Mouse (Mus musculus) midbrain, embryonic 16.5 days (tissue): ENCODE measurements around the gene Chit1. TPM values are rescaled to one million over a fixed set of nuclear protein-coding genes. Genes with fewer than 3 reads are reported as not detected.

Source experiments
- ATAC-seq: fragments of 200-750 bp; cut with Nextera tagmentation; 2 replicates; pipeline ENCODE4 v1.8.0; 2017; ENCODE audit warnings: moderate TSS enrichment
- H3K27ac ChIP-seq: fragments of 300-500 bp; sonication (generic); 2 replicates; pipeline ENCODE4 v1.5.1; 2014; ENCODE audit warnings: mild to moderate bottlenecking, low read length, mixed read lengths
- H3K27me3 ChIP-seq: fragments of 300-500 bp; sonication (generic); 2 replicates; pipeline ENCODE4 v1.6.1; 2014; ENCODE audit warnings: low read depth, low read length, mixed read lengths; ENCODE audit not compliant: control insufficient read depth, insufficient read depth
- H3K36me3 ChIP-seq: fragments of 300-500 bp; sonication (generic); 2 replicates; pipeline ENCODE4 v1.6.1; 2014; ENCODE audit warnings: mild to moderate bottlenecking, low read length, moderate library complexity, mixed read lengths; ENCODE audit not compliant: control insufficient read depth, insufficient read depth
- H3K4me1 ChIP-seq: fragments of 300-500 bp; sonication (generic); 2 replicates; pipeline ENCODE4 v1.6.1; 2014; ENCODE audit warnings: mild to moderate bottlenecking, low read length, mixed read lengths; ENCODE audit not compliant: control insufficient read depth, insufficient read depth
- H3K4me2 ChIP-seq: fragments of 300-500 bp; sonication (generic); 2 replicates; pipeline ENCODE4 v1.6.1; 2014; ENCODE audit warnings: mild to moderate bottlenecking, low read length, mixed read lengths
- H3K4me3 ChIP-seq: fragments of 300-500 bp; sonication (generic); 2 replicates; pipeline ENCODE4 v1.5.1; 2014; ENCODE audit warnings: low read depth, mild to moderate bottlenecking, low read length, moderate library complexity, mixed read lengths
- H3K9ac ChIP-seq: fragments of 300-500 bp; sonication (generic); 2 replicates; pipeline ENCODE4 v1.6.1; 2014; ENCODE audit warnings: low read depth, low read length, mixed read lengths
- H3K9me3 ChIP-seq: fragments of 300-500 bp; sonication (generic); replicated peaks from 2 replicates; pipeline ENCODE4 v1.6.1; 2014; ENCODE audit warnings: mild to moderate bottlenecking, low read length, mixed read lengths; ENCODE audit not compliant: control insufficient read depth, poor library complexity, severe bottlenecking
- WGBS: fragments of 180-500 bp; shearing (Covaris S2); extraction: QIAGEN DNeasy Blood & Tissue Kit; methylation state at CpG from one replicate; pipeline ENCODE4 v1.1.7; 2014; 5-methylcytosine and 5-hydroxymethylcytosine counted together
- polyA plus RNA-seq: library from polyadenylated mRNA; unstranded; fragments of >200 nt; fragmentation: Nextera tagmentation; extraction: Ambion mirVana; gene quantifications from 2 replicates; pipeline ENCODE4 v1.2.1, GENCODE M21; 2015

The Chit1 gene
- polyA plus RNA-seq, 1 experiment from 2014 or later: 0.21 TPM

DNA sequence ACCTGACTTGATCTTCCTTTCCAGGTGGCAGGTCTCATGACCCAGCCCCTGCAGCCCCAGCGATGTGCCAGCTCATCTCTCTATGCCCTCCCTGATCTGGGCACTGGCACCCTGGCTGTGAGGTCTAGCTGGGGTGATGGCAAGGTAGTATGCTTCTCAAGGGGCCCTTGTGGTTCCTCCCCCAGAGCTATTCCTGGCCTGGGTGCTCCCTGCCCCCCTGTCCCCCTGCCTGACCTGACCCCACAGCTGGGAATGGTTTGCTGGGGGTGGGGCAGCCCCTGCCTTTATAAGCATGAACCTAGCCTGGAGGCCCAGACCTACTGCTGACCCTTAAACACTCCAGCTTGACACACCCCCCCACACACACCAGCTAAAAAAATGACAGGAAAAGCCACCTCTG is 82.1 kb downstream of the Chit1 start, which contains the start of gene Mybph:
Gene Mybph, plus strand, starts transcription at position 323 of the 400 bp plus-strand sequence.
- no peak within 1 kb of the TSS for H3K4me2 ChIP-seq
- H3K4me3 ChIP-seq: no peak within 1 kb of the TSS
- WGBS: 94% methylated on average over 1 of the region's 1 CpGs
- no peaks in the 10 kb centered on the region for H3K27me3 ChIP-seq
- H3K4me1 ChIP-seq: peaks cover 13% of the 10 kb centered on the region; the same call in 1 of the 2 replicates
- H3K9ac ChIP-seq: no peak within 1 kb of the TSS
- no peak within 1 kb of the TSS for H3K27ac ChIP-seq
- H3K9me3 ChIP-seq: no peaks in the 10 kb centered on the region
- H3K36me3 ChIP-seq: no peaks in the 10 kb centered on the region
- no peak for ATAC-seq

- no peaks in the 10 kb centered on the region for H3K9me3 ChIP-seq
- H3K27ac ChIP-seq: no peak overlapping the region
- H3K4me1 ChIP-seq: peaks cover 8% of the 10 kb centered on the region; the same call in 1 of the 2 replicates
- no peak overlapping the region for H3K4me2 ChIP-seq
- no peak overlapping the region for H3K9ac ChIP-seq
- 71% methylated on average over 6 of the region's 7 CpGs for WGBS
- no peaks in the 10 kb centered on the region for H3K27me3 ChIP-seq
- no peaks in the 10 kb centered on the region for H3K36me3 ChIP-seq
- H3K4me3 ChIP-seq: no peak overlapping the region
- ATAC-seq: no peak
Measured at GRCm38 (mm10) chr1:134193674-134194197, 82.7 kb downstream of the Chit1 start.

GRCm38 (mm10) chr1:134194298-134195022 is 83.4 kb downstream of the Chit1 start:
- peaks cover 5% of the 10 kb centered on the region; the same call in 1 of the 2 replicates for H3K4me1 ChIP-seq
- ATAC-seq: no peak
- no peak overlapping the region for H3K9ac ChIP-seq
- H3K9me3 ChIP-seq: no peaks in the 10 kb centered on the region
- WGBS: 77% methylated on average over 16 of the region's 16 CpGs
- no peak overlapping the region for H3K4me2 ChIP-seq
- H3K36me3 ChIP-seq: no peaks in the 10 kb centered on the region
- no peaks in the 10 kb centered on the region for H3K27me3 ChIP-seq
- H3K4me3 ChIP-seq: no peak overlapping the region
- H3K27ac ChIP-seq: no peak overlapping the region

DNA sequence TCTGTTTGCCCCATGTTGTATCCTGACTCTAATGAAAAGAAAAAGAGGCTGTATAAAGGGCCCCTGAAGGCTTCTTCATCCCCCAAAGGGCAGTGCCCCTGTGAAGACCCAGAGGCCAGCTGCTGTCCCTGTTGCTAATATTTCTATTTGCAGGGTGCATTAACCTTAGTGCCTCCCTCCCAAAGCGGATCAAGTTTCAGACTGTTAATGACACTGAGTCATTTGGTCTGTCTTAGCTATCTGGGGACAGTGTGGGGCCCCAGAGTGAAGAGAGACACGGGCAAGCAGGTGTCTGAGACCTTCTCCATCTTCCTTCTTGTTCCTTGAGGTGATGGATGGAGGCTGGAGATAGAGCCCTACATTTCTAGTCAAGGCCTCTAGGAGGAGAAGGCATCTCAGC is 84.1 kb downstream of the Chit1 start:
- peaks cover 5% of the 10 kb centered on the region; the same call in 1 of the 2 replicates for H3K4me1 ChIP-seq
- no peak for ATAC-seq

DNA sequence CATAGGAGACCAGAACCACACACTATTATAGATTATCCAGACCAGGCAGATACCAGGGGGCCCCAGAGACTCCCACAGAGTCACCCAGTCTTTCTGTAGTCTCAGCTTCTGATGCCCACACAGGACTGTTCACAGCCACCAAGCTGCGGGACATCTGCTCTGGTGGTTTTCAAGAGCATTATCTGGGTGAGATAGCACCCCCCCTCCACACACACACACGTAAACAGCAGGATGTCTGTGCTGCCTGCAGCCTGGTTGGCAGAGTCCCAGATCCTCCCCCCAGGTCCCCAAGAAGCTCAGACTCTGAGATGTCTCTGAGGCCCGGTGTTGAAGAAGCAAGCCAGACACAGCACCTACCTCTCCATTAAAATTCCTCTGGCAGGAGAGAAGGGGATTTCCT is 84.5 kb downstream of the Chit1 start:
- Histone ChIP-seq H3K4me3 (no peak overlapping the region), H3K9me3 (no peaks in the 10 kb centered on the region), H3K4me2 (no peak overlapping the region), H3K36me3 (no peaks in the 10 kb centered on the region), H3K4me1 (peaks cover 5% of the 10 kb centered on the region; the same call in 1 of the 2 replicates), H3K9ac (no peak overlapping the region), H3K27me3 (no peaks in the 10 kb centered on the region), H3K27ac (no peak overlapping the region)
- no peak for ATAC-seq
- WGBS: 54% methylated on average over 3 of the region's 3 CpGs

More for the DNA sequence above, 84.1 kb downstream of the Chit1 start:
- Histone ChIP-seq H3K36me3 (no peaks in the 10 kb centered on the region), H3K4me2 (no peak overlapping the region), H3K9me3 (no peaks in the 10 kb centered on the region), H3K27me3 (no peaks in the 10 kb centered on the region), H3K9ac (no peak overlapping the region), H3K4me3 (no peak overlapping the region), H3K27ac (no peak overlapping the region)
- WGBS: 54% methylated on average over 2 of the region's 2 CpGs

GRCm38 (mm10) chr1:134195979-134196378 is 84.9 kb downstream of the Chit1 start:
- no peak for ATAC-seq
- Histone ChIP-seq H3K4me1 (peaks cover 5% of the 10 kb centered on the region; the same call in 1 of the 2 replicates), H3K36me3 (no peaks in the 10 kb centered on the region), H3K9ac (no peak overlapping the region), H3K9me3 (no peaks in the 10 kb centered on the region), H3K4me2 (no peak overlapping the region), H3K27me3 (no peaks in the 10 kb centered on the region), H3K27ac (no peak overlapping the region), H3K4me3 (no peak overlapping the region)
- WGBS: 57% methylated on average over 4 of the region's 4 CpGs

- Histone ChIP-seq H3K9ac (no peak overlapping the region), H3K36me3 (no peaks in the 10 kb centered on the region), H3K4me1 (peaks cover 7% of the 10 kb centered on the region; the same call in 1 of the 2 replicates), H3K9me3 (no peaks in the 10 kb centered on the region), H3K4me3 (no peak overlapping the region), H3K27me3 (no peaks in the 10 kb centered on the region), H3K27ac (no peak overlapping the region), H3K4me2 (no peak overlapping the region)
- WGBS: 72% methylated on average over 4 of the region's 4 CpGs
- no peak for ATAC-seq
Measured at GRCm38 (mm10) chr1:134196386-134196785, 85.3 kb downstream of the Chit1 start.

DNA sequence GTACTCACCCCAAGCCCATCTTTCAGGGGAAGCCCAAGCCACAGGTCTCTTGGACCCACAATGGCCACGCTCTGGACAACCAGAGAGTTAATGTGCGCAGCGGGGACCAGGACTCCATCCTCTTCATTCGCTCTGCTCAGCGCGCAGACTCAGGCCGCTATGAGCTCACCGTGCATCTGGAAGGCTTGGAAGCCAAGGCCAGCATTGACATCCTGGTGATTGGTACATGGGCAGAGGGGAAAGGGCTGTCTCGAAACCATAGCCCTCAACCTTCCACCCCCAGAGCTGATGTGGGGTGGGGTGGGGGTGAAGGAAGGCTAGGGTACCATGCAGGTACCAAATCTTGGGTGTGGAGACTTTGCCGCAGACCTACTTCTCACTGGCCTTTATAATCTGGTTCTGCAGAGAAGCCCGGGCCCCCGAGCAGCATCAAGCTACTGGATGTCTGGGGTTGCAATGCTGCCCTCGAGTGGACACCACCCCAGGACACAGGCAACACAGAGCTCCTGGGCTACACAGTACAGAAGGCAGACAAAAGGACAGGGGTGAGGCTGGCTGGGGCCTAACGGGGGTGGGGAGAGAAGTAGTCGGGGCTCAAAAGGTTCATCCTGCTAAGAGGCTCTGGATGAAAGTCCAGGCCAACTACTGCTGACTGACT is 86.4 kb downstream of the Chit1 start:
- Histone ChIP-seq H3K36me3 (no peaks in the 10 kb centered on the region), H3K9ac (no peak overlapping the region), H3K27me3 (no peaks in the 10 kb centered on the region), H3K4me1 (peaks cover 7% of the 10 kb centered on the region; the same call in 1 of the 2 replicates), H3K9me3 (no peaks in the 10 kb centered on the region), H3K27ac (no peak overlapping the region), H3K4me2 (no peak overlapping the region), H3K4me3 (no peak overlapping the region)
- ATAC-seq: no peak
- 80% methylated on average over 15 of the region's 15 CpGs for WGBS
